Mouse (Mus musculus): ENCODE measurements around the gene Inpp5f. TPM values are rescaled to one million over a fixed set of nuclear protein-coding genes. Genes with fewer than 3 reads are reported as not detected.

Inpp5f gene
- polyA plus RNA-seq, 1 experiment from 2014 or later, result 316 TPM

- WGBS, result 76% methylated on average over 9 of the region's 9 CpGs
- H3K9me3 ChIP-seq, result no peaks in the 10 kb centered on the region
- peak overlapping the region; percentile 52 for H3K27ac ChIP-seq (replicated peaks)
- H3K36me3 ChIP-seq, result peaks cover 20% of the 10 kb centered on the region
- H3K4me1 ChIP-seq, result peaks cover 25% of the 10 kb centered on the region
- H3K4me2 ChIP-seq (replicated peaks), result no peak overlapping the region
- H3K27me3 ChIP-seq, result no peaks in the 10 kb centered on the region
- peak; percentile 35; the same call in 1 of the 2 replicates for ATAC-seq (replicated peaks)
- H3K9ac ChIP-seq (replicated peaks), result no peak overlapping the region
- no peak overlapping the region for H3K4me3 ChIP-seq
Observed at GRCm38 (mm10) chr7:128725189-128725588, 114.1 kb downstream of the Inpp5f start.

GRCm38 (mm10) chr7:128726999-128727398 lies 115.9 kb downstream of the Inpp5f start:
- Histone ChIP-seq H3K27ac (replicated peaks) (peak overlapping the region; percentile 44), H3K27me3 (no peaks in the 10 kb centered on the region), H3K4me2 (replicated peaks) (no peak overlapping the region), H3K9me3 (no peaks in the 10 kb centered on the region), H3K4me1 (peaks cover 32% of the 10 kb centered on the region), H3K9ac (replicated peaks) (no peak overlapping the region), H3K36me3 (peaks cover 13% of the 10 kb centered on the region), H3K4me3 (no peak overlapping the region)
- WGBS, result 54% methylated on average over 10 of the region's 10 CpGs
- ATAC-seq (replicated peaks), result no peak

GRCm38 (mm10) chr7:128727701-128728100 lies 116.6 kb downstream of the Inpp5f start:
- WGBS, result 38% methylated on average over 5 of the region's 5 CpGs

GRCm38 (mm10) chr7:128728738-128729137 lies 117.6 kb downstream of the Inpp5f start:
- Histone ChIP-seq H3K9ac (replicated peaks) (no peak overlapping the region), H3K9me3 (no peaks in the 10 kb centered on the region), H3K4me3 (no peak overlapping the region), H3K4me2 (replicated peaks) (no peak overlapping the region), H3K27me3 (no peaks in the 10 kb centered on the region), H3K27ac (replicated peaks) (no peak overlapping the region), H3K4me1 (peaks cover 36% of the 10 kb centered on the region), H3K36me3 (no peaks in the 10 kb centered on the region)
- no peak for ATAC-seq (replicated peaks)
- 95% methylated on average over 10 of the region's 10 CpGs for WGBS

More at GRCm38 (mm10) chr7:128727701-128728100, 116.6 kb downstream of the Inpp5f start:
- Histone ChIP-seq H3K27me3 (no peaks in the 10 kb centered on the region), H3K9me3 (no peaks in the 10 kb centered on the region), H3K4me1 (peaks cover 36% of the 10 kb centered on the region), H3K36me3 (peaks cover 7% of the 10 kb centered on the region), H3K4me2 (replicated peaks) (no peak overlapping the region), H3K4me3 (no peak overlapping the region), H3K27ac (replicated peaks) (no peak overlapping the region), H3K9ac (replicated peaks) (no peak overlapping the region)
- no peak for ATAC-seq (replicated peaks)

- no peak overlapping the region for H3K9ac ChIP-seq (replicated peaks)
- 63% methylated on average over 2 of the region's 2 CpGs for WGBS
- no peaks in the 10 kb centered on the region for H3K27me3 ChIP-seq
- H3K36me3 ChIP-seq, result 0 out of 2 replicates have a peak, but pooled peaks cover 3% of the 10 kb centered on the region
- peaks cover 24% of the 10 kb centered on the region for H3K4me1 ChIP-seq
- no peak overlapping the region for H3K4me2 ChIP-seq (replicated peaks)
- no peaks in the 10 kb centered on the region for H3K9me3 ChIP-seq
- no peak for ATAC-seq (replicated peaks)
- no peak overlapping the region for H3K4me3 ChIP-seq
- H3K27ac ChIP-seq (replicated peaks), result peak overlapping the region; percentile 39; the same call in 1 of the 2 replicates
Observed at GRCm38 (mm10) chr7:128731585-128731984, 120.5 kb downstream of the Inpp5f start.

GRCm38 (mm10) chr7:128738041-128738440 lies 126.9 kb downstream of the Inpp5f start:
- ATAC-seq (replicated peaks), result no peak
- Histone ChIP-seq H3K9me3 (no peaks in the 10 kb centered on the region), H3K4me1 (peaks cover 26% of the 10 kb centered on the region), H3K27me3 (no peaks in the 10 kb centered on the region), H3K9ac (replicated peaks) (no peak overlapping the region), H3K36me3 (0 out of 2 replicates have a peak, but pooled peaks cover 3% of the 10 kb centered on the region), H3K4me3 (no peak overlapping the region), H3K27ac (replicated peaks) (no peak overlapping the region), H3K4me2 (replicated peaks) (peak overlapping the region; percentile 80)
- WGBS, result 83% methylated on average over 5 of the region's 5 CpGs

- 1% methylated on average over 15 of the region's 15 CpGs for WGBS
- peak overlapping the region; percentile 91 for H3K9ac ChIP-seq (replicated peaks)
- 0 out of 2 replicates have a peak, but pooled peaks cover 3% of the 10 kb centered on the region for H3K36me3 ChIP-seq
- peak overlapping the region; percentile 83 for H3K4me3 ChIP-seq
- no peaks in the 10 kb centered on the region for H3K9me3 ChIP-seq
- H3K27ac ChIP-seq (replicated peaks), result no peak overlapping the region
- no peaks in the 10 kb centered on the region for H3K27me3 ChIP-seq
- peaks cover 28% of the 10 kb centered on the region for H3K4me1 ChIP-seq
- no peak for ATAC-seq (replicated peaks)
- peak overlapping the region; percentile 80 for H3K4me2 ChIP-seq (replicated peaks)
Observed at GRCm38 (mm10) chr7:128739116-128739461, 128.0 kb downstream of the Inpp5f start.

- no peaks in the 10 kb centered on the region for H3K27me3 ChIP-seq
- ATAC-seq (replicated peaks), result peak; percentile 51
- peak overlapping the region; percentile 80 for H3K4me2 ChIP-seq (replicated peaks)
- H3K27ac ChIP-seq (replicated peaks), result peak overlapping the region; percentile 90
- 0 out of 2 replicates have a peak, but pooled peaks cover under 1% of the 10 kb centered on the region for H3K36me3 ChIP-seq
- under 1% methylated on average over 72 of the region's 80 CpGs for WGBS
- H3K9me3 ChIP-seq, result no peaks in the 10 kb centered on the region
- peak overlapping the region; percentile 83 for H3K4me3 ChIP-seq
- H3K4me1 ChIP-seq, result peaks cover 33% of the 10 kb centered on the region
- peak overlapping the region; percentile 91 for H3K9ac ChIP-seq (replicated peaks)
Observed at GRCm38 (mm10) chr7:128739462-128740277, 128.5 kb downstream of the Inpp5f start.

- under 1% methylated on average over 34 of the region's 35 CpGs for WGBS
- peak within 1 kb of the TSS; percentile 80 for H3K4me2 ChIP-seq (replicated peaks)
- no peaks in the 10 kb centered on the region for H3K36me3 ChIP-seq
- peak; percentile 88 for ATAC-seq (replicated peaks)
- H3K4me1 ChIP-seq, result peaks cover 33% of the 10 kb centered on the region
- H3K4me3 ChIP-seq, result peak within 1 kb of the TSS; percentile 83
- no peaks in the 10 kb centered on the region for H3K27me3 ChIP-seq
- H3K9me3 ChIP-seq, result no peaks in the 10 kb centered on the region
- H3K27ac ChIP-seq (replicated peaks), result peak within 1 kb of the TSS; percentile 90
- H3K9ac ChIP-seq (replicated peaks), result peak within 1 kb of the TSS; percentile 91
Observed at GRCm38 (mm10) chr7:128740334-128740733, 129.2 kb downstream of the Inpp5f start, which contains the start of gene Mcmbp. Gene Mcmbp (minus strand): TSS chr7:128740495.

- H3K4me2 ChIP-seq (replicated peaks), result peak overlapping the region; percentile 62
- WGBS, result 68% methylated on average over 2 of the region's 2 CpGs
- 0 out of 2 replicates have a peak, but pooled peaks cover 2% of the 10 kb centered on the region for H3K36me3 ChIP-seq
- H3K27me3 ChIP-seq, result no peaks in the 10 kb centered on the region
- peak overlapping the region; percentile 67 for H3K4me3 ChIP-seq
- ATAC-seq (replicated peaks), result no peak
- no peaks in the 10 kb centered on the region for H3K9me3 ChIP-seq
- no peak overlapping the region for H3K27ac ChIP-seq (replicated peaks)
- H3K4me1 ChIP-seq, result peaks cover 37% of the 10 kb centered on the region
- H3K9ac ChIP-seq (replicated peaks), result no peak overlapping the region
Observed at GRCm38 (mm10) chr7:128743898-128744297, 132.8 kb downstream of the Inpp5f start.

- H3K27ac ChIP-seq (replicated peaks), result peak within 1 kb of the TSS; percentile 77
- H3K36me3 ChIP-seq, result peaks cover 3% of the 10 kb centered on the region; the same call in 1 of the 2 replicates
- peak within 1 kb of the TSS; percentile 67 for H3K4me3 ChIP-seq
- H3K9me3 ChIP-seq, result no peaks in the 10 kb centered on the region
- no peaks in the 10 kb centered on the region for H3K27me3 ChIP-seq
- peak; percentile 87 for ATAC-seq (replicated peaks)
- WGBS, result under 1% methylated on average over 55 of the region's 55 CpGs
- H3K4me1 ChIP-seq, result peaks cover 33% of the 10 kb centered on the region
- peak within 1 kb of the TSS; percentile 78 for H3K4me2 ChIP-seq (replicated peaks)
- peak within 1 kb of the TSS; percentile 86 for H3K9ac ChIP-seq (replicated peaks)
Observed at GRCm38 (mm10) chr7:128744684-128745485, 133.8 kb downstream of the Inpp5f start, which contains the start of gene Sec23ip. Gene Sec23ip (plus strand): TSS chr7:128744943.

Data from forebrain, embryonic 15.5 days (tissue).